Mouse (Mus musculus): ENCODE measurements at regions not wholly inside any gene's neighbourhood (a gene's known extent, or its start where the extent isn't known, plus 50 kb on each side); places are given as distances from the start of the nearest gene placed in this dataset.

DNA sequence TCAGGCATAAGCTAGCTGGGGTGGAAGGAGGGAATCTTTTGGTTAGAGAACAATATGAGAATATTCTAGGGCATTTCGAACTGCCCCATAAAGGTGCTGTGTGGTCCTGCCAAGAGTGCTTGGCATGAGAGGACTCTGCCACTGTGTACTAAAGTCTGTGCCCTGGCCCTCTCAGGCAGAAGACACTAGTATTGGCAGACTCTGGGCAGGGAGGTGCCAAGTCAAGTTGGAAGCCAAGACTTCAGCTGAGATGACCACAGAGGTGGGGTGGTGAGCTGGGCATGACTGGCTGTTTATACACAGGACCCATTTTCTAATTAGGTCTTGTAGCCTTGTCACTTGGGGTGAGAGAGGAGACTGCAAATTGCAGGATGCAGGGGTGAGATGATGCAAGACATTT lies 104.4 kb upstream of the Glra1 start:
- DNase-seq (ENCODE audit: low spot score) = no peak

- no peak for DNase-seq (ENCODE audit: low spot score)
Observed at GRCm38 (mm10) chr11:55707467-55707866, 99.5 kb upstream of the Glra1 start.

DNA sequence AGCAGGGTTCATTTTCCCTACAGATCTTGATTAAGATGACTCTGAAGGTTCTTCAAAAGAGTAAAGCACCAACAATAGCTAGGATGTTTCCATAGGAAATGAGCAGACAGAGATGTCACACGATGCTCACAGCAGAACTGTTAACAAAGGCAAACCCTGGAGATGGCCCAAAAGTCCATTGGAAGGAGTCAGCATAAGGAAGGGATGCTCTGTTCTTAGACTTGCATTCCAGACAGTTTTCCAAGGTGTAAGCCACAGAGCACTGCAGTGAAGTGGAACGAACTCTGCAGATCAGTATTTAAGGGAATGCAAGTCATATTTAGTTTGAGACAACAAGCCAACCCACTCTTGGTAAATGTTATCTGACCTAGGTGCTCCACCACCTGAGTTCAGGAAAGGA lies 93.9 kb upstream of the Glra1 start:
- DNase-seq (ENCODE audit: low spot score) = no peak

DNA sequence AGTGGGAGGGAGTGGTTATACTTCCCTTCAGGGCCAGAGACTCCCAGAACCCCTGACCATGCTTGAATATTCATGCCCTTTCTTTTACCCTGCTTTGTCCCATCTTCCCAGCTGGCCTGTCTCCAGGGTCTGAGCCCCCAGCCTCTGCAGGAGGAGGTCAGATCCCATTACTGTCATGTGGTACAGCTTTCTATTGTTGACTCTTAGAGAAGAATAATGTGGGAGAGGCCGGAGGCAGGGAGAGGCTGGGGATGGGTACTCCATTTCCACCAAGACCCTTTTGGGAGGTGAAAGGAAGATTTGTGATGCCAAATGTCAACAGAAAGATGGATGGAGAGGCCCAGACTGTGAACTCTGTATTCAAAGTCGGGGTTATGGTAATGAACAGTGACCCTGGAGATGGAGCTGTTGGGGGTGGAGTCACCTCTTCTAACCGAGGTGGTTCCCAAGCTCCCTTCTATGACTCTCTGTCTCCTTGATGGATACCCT lies 77.1 kb upstream of the Glra1 start:
- DNase-seq (ENCODE audit: low spot score) = peak; percentile 11

DNA sequence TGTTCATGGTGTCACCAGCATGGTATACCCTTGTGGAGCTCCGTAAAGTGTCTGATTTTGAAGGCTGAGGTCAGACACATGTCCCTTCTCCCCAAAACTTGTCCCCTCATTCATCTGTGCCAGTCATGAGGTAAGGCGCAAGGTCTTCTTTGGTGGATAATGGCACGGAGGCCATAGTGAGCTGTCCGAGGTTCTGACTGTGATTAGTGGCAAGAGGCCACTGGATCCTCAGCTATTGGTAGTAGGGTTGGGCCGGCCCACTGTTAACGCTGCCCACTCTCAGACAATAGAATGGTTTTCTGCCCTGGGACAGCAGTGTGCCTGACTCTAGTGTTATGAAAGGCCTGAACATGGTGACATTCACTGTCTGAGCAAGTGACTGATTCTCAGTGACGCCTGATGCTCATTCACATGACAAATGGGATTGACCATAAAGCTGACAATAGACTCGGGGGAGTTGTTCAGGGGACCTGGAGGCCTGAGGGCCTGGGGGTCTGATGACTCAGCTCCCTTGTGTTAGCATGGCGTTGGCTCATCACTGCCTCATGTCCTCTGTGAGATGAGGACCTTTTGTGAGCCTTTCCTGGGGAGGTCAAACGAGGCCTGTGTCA lies 74.5 kb upstream of the Glra1 start:
- DNase-seq (ENCODE audit: low spot score) = peak; percentile 10

- peak; percentile 2 for DNase-seq (ENCODE audit: low spot score)
Observed at GRCm38 (mm10) chr11:55681226-55681980, 73.4 kb upstream of the Glra1 start.

- no peak for DNase-seq (ENCODE audit: low spot score)
Observed at GRCm38 (mm10) chr11:55663108-55663507, 55.1 kb upstream of the Glra1 start.

GRCm38 (mm10) chr11:55662283-55662682 lies 54.3 kb upstream of the Glra1 start:
- DNase-seq (ENCODE audit: low spot score) = no peak

All from yolk sac, embryonic 10.5 days (tissue).